Mouse (Mus musculus) limb, embryonic 14.5 days (tissue): ENCODE measurements around the gene Ccdc184. TPM values are rescaled to one million over a fixed set of nuclear protein-coding genes. Genes with fewer than 3 reads are reported as not detected.

Source experiments
- ATAC-seq: fragments of 200-750 bp; cut with Nextera tagmentation; 2 replicates; pipeline ENCODE4 v1.8.0; 2017; ENCODE audit warnings: low read depth, moderate number of reproducible peaks, moderate TSS enrichment; ENCODE audit not compliant: low FRiP score
- DNase-seq: peaks from one replicate; pipeline ENCODE4 v3.0.0-alpha.2; 2015; ENCODE audit warnings: low spot score
- H3K27ac ChIP-seq: fragments of 300-500 bp; sonication (generic); replicated peaks from 2 replicates; pipeline ENCODE4 v1.5.1; 2014; ENCODE audit warnings: low read depth, mild to moderate bottlenecking, low read length, moderate library complexity, mixed read lengths
- H3K27me3 ChIP-seq: fragments of 300-500 bp; sonication (generic); 2 replicates; pipeline ENCODE4 v1.6.1; 2014; ENCODE audit warnings: low read length, mixed read lengths; ENCODE audit not compliant: control insufficient read depth, insufficient read depth
- H3K36me3 ChIP-seq: fragments of 300-500 bp; sonication (generic); 2 replicates; pipeline ENCODE4 v1.6.1; 2014; ENCODE audit warnings: mild to moderate bottlenecking, low read length, moderate library complexity, mixed read lengths; ENCODE audit not compliant: control insufficient read depth, insufficient read depth
- H3K4me1 ChIP-seq: fragments of 300-500 bp; sonication (generic); 2 replicates; pipeline ENCODE4 v1.6.1; 2014; ENCODE audit warnings: antibody characterized with exemption, low read length, mixed read lengths; ENCODE audit not compliant: control insufficient read depth, insufficient read depth
- H3K4me2 ChIP-seq: fragments of 300-500 bp; sonication (generic); replicated peaks from 2 replicates; pipeline ENCODE4 v1.6.1; 2014; ENCODE audit warnings: low read depth, mild to moderate bottlenecking, low read length, moderate library complexity; ENCODE audit not compliant: severe bottlenecking
- H3K4me3 ChIP-seq: fragments of 300-500 bp; sonication (generic); replicated peaks from 2 replicates; pipeline ENCODE4 v1.5.1; 2014; ENCODE audit warnings: low read length
- H3K9ac ChIP-seq: fragments of 300-500 bp; sonication (generic); 2 replicates; pipeline ENCODE4 v1.6.1; 2014; ENCODE audit warnings: mild to moderate bottlenecking, low read depth, low read length, moderate library complexity; ENCODE audit not compliant: severe bottlenecking
- H3K9me3 ChIP-seq: fragments of 300-500 bp; sonication (generic); 2 replicates; pipeline ENCODE4 v1.6.1; 2016; ENCODE audit warnings: low read length; ENCODE audit not compliant: control insufficient read depth
- POLR2A ChIP-seq: fragments of 200-500 bp; IDR thresholded peaks from 2 replicates; pipeline ENCODE4 v1.8.0; 2012; ENCODE audit warnings: inconsistent platforms, mild to moderate bottlenecking, moderate library complexity, borderline replicate concordance; ENCODE audit not compliant: insufficient read depth, insufficient read length; ENCODE audit errors: extremely low read depth
- WGBS: fragments of 180-500 bp; shearing (Covaris S2); extraction: QIAGEN DNeasy Blood & Tissue Kit; methylation state at CpG from one replicate; pipeline ENCODE4 v1.1.7; 2014; 5-methylcytosine and 5-hydroxymethylcytosine counted together
- polyA plus RNA-seq, 2 experiments: library from polyadenylated mRNA; depleted of rRNA in 1 of 2; stranded (reverse) in 1 of 2; unstranded in 1 of 2; fragments of >200 nt; fragmentation: Nextera tagmentation in 1 of 2; extraction: Ambion mirVana in 1 of 2; gene quantifications; 2 replicates each; pipeline versions ENCODE4 v1.2.1 to v1.2.3; 2012 to 2014

The Ccdc184 gene
- polyA plus RNA-seq, 2 experiments, result 0.10 to 0.23 TPM

DNA sequence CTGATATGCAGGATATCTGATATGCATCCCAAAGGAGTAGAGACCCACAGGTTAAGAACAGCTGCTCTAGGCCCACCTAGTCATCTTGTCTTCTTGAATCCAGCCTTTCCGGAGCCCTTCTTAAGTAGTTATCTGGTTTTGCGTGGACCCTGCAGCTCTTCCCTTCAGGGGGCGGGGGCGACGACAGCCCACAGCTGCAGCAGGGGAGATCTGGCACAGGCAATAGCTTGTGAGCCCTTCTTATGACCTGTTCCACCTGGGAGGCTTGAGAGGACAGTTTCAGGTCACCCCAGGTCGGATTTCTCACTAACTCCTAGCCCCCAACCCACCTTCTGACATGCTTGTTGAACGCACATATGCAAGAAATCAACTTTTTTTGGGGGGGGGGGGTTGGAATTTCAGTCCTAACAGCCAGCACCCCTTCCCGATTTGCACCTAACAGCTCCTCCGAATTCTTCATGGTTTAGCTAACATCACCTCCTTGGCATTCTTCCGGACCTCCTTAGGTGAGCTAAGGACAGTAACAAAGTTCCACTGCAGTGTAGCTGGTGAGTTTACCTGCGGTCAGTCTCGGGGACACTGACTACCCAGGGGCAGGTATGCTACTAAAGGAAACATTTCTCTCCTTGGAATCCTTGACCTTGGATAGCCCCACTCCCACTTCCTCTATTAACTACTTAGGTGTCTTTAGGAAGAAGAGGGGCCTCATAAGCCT is 15.1 kb downstream of the Ccdc184 start:
- no peak overlapping the region for H3K4me2 ChIP-seq
- ATAC-seq, result no peak
- no peak for DNase-seq

DNA sequence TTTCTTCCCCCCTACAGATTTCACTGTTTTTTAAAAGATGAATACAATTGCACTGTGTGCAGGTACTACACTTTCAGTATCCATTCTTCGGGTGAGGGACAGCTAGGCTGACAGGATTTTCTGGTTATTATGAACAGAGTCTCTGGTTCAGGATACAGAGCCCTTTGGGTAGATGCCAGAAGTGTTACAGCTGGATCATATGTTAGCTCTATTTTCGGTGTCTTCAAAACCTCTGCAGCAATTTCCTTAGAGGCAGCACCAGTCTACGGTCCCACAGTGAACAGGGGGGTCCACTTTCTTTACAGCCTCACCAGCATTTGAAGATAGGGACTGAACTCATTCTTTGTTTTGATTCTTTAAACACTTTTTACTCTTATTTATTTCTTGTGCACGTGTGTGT is 17.5 kb downstream of the Ccdc184 start:
- Histone ChIP-seq H3K9me3 (no peaks in the 10 kb centered on the region), H3K4me2 (no peak overlapping the region), H3K4me3 (no peak overlapping the region), H3K27me3 (no peaks in the 10 kb centered on the region), H3K36me3 (no peaks in the 10 kb centered on the region), H3K4me1 (no peaks in the 10 kb centered on the region), H3K9ac (no peak overlapping the region), H3K27ac (no peak overlapping the region)
- DNase-seq (peak; percentile 22), ATAC-seq (no peak)
- TF ChIP-seq POLR2A, result no peak
- WGBS, result 58% methylated on average over 4 of the region's 4 CpGs

More for the DNA sequence above, 15.1 kb downstream of the Ccdc184 start:
- Histone ChIP-seq H3K27ac (no peak overlapping the region), H3K9me3 (no peaks in the 10 kb centered on the region), H3K4me3 (no peak overlapping the region), H3K4me1 (no peaks in the 10 kb centered on the region), H3K9ac (no peak overlapping the region), H3K27me3 (no peaks in the 10 kb centered on the region), H3K36me3 (no peaks in the 10 kb centered on the region)
- TF ChIP-seq POLR2A, result no peak
- WGBS, result 65% methylated on average over 12 of the region's 12 CpGs

DNA sequence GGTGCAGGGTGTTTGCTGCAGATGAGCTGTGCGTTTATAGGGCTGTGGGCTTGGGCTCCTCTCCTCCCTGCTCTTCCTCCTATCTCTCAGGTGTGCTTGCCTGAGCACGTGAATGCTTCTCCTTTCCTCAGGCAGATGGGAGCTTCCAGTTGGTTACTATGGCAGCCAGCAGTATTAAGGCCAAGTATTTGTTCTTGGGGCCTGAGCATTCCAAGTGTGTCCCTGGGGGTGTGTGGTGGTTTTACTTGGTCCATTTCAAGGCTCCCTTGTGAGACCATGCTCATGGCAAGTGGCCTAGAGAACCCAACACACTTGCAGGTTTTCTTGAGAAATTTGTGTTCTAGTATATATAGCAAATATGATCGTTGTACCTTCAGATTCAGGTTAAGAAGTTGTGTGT is 28.5 kb downstream of the Ccdc184 start, which contains the start of gene Olfr288:
Gene Olfr288, minus strand, starts transcription at position 101 of the 400 bp plus-strand sequence.
- Histone ChIP-seq H3K27me3 (no peaks in the 10 kb centered on the region), H3K27ac (no peak within 1 kb of the TSS), H3K4me1 (no peaks in the 10 kb centered on the region), H3K36me3 (no peaks in the 10 kb centered on the region), H3K9ac (no peak within 1 kb of the TSS), H3K4me3 (no peak within 1 kb of the TSS), H3K4me2 (no peak within 1 kb of the TSS), H3K9me3 (no peaks in the 10 kb centered on the region)
- no peak for TF ChIP-seq POLR2A
- 71% methylated on average over 3 of the region's 3 CpGs for WGBS
- ATAC-seq (no peak), DNase-seq (no peak)

DNA sequence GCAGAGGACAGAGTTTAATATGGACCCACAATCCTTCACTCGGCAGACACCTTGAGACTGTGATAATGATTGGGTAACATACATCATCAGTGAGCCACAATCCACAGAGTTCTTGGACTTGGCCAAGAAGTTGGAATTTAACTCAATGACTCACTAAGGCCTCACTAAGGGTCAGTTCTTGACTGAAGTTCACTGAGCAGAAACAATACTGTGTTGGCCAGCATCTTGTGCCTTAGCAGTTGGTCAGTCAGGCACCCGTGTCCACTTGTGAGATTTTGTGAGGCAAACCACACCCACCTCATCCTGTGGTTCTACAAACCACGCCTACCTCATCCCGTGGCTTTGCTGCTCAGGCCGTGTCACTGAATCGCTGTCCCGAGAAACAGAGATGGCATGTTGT is 42.7 kb downstream of the Ccdc184 start:
- H3K36me3 ChIP-seq, result no peaks in the 10 kb centered on the region

DNA sequence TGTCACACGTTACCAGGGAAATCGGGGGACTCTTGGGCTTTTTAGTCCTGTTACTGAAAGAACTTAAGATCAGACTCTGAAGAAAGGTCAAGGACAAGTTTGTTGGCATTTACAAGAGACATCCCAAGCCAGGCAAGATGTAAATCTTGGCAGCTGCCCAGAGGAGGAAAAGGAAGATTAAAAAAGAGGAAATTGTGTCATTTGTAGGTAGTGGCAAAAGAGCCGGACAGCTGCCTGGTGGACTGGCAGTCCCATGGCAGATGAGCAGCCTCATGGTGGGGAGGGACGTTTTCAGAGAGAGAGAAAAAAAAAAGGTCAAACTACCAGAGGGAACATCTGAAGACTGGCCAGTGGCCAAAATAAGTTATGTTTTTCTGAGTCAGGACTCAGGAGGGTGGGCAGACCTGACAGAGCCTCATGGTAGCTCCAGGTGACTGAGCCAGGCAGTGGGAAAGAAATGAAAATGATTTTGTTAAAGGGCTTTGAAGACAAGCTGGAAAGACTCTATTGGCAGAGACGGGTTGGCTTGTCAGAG is 46.4 kb downstream of the Ccdc184 start:
- Histone ChIP-seq H3K27ac (no peak overlapping the region), H3K9me3 (no peaks in the 10 kb centered on the region), H3K4me2 (no peak overlapping the region), H3K4me1 (no peaks in the 10 kb centered on the region), H3K9ac (no peak overlapping the region), H3K27me3 (no peaks in the 10 kb centered on the region), H3K36me3 (no peaks in the 10 kb centered on the region), H3K4me3 (no peak overlapping the region)
- TF ChIP-seq POLR2A, result no peak
- DNase-seq (no peak), ATAC-seq (no peak)
- 80% methylated on average over 5 of the region's 5 CpGs for WGBS

More for the DNA sequence above, 42.7 kb downstream of the Ccdc184 start:
- DNase-seq, result no peak
- Histone ChIP-seq H3K27ac (no peak overlapping the region), H3K4me3 (no peak overlapping the region), H3K9me3 (no peaks in the 10 kb centered on the region), H3K9ac (no peak overlapping the region), H3K4me2 (no peak overlapping the region), H3K4me1 (no peaks in the 10 kb centered on the region), H3K27me3 (no peaks in the 10 kb centered on the region)
- no peak for ATAC-seq
- 84% methylated on average over 7 of the region's 7 CpGs for WGBS
- TF ChIP-seq POLR2A, result no peak

GRCm38 (mm10) chr15:98214130-98214529 is 47.2 kb downstream of the Ccdc184 start:
- no peaks in the 10 kb centered on the region for H3K4me1 ChIP-seq
- ATAC-seq (no peak), DNase-seq (no peak)
- no peak overlapping the region for H3K4me2 ChIP-seq
- no peaks in the 10 kb centered on the region for H3K9me3 ChIP-seq
- no peaks in the 10 kb centered on the region for H3K36me3 ChIP-seq
- no peaks in the 10 kb centered on the region for H3K27me3 ChIP-seq
- H3K9ac ChIP-seq, result no peak overlapping the region
- 64% methylated on average over 5 of the region's 5 CpGs for WGBS
- H3K27ac ChIP-seq, result no peak overlapping the region
- no peak for TF ChIP-seq POLR2A
- no peak overlapping the region for H3K4me3 ChIP-seq

Other genes with a start within 250 kb of the Ccdc184 start
- gene Tmem106c, start 203.0 kb upstream of the Ccdc184 start, polyA plus RNA-seq (2012; rRNA removed), result 49.9 and 59.1 TPM in 2 replicates
- gene Tmem106c, start 203.0 kb upstream of the Ccdc184 start, polyA plus RNA-seq (2014; fragmentation: Nextera tagmentation; extraction: Ambion mirVana), result 49.8 and 51.5 TPM in 2 replicates
- 1,642 and 1,975 TPM in 2 replicates for gene Col2a1, start 162.5 kb upstream of the Ccdc184 start, polyA plus RNA-seq (2012; rRNA removed)
- gene Col2a1, start 162.5 kb upstream of the Ccdc184 start, polyA plus RNA-seq (2014; fragmentation: Nextera tagmentation; extraction: Ambion mirVana), result 754 and 761 TPM in 2 replicates
- 75.8 and 78.9 TPM in 2 replicates for gene Pfkm, start 74.6 kb upstream of the Ccdc184 start, polyA plus RNA-seq (2012; rRNA removed)
- gene Pfkm, start 74.6 kb upstream of the Ccdc184 start, polyA plus RNA-seq (2014; fragmentation: Nextera tagmentation; extraction: Ambion mirVana), result 49.8 and 50.0 TPM in 2 replicates
- 30.5 and 33.5 TPM in 2 replicates for gene Senp1, start 73.4 kb upstream of the Ccdc184 start, polyA plus RNA-seq (2012; rRNA removed)
- 32.5 and 34.4 TPM in 2 replicates for gene Senp1, start 73.4 kb upstream of the Ccdc184 start, polyA plus RNA-seq (2014; fragmentation: Nextera tagmentation; extraction: Ambion mirVana)
- 42.4 and 49.3 TPM in 2 replicates for gene Asb8, start 1.5 kb upstream of the Ccdc184 start, polyA plus RNA-seq (2012; rRNA removed)
- gene Asb8, start 1.5 kb upstream of the Ccdc184 start, polyA plus RNA-seq (2014; fragmentation: Nextera tagmentation; extraction: Ambion mirVana), result 55.7 and 57.3 TPM in 2 replicates
- gene Olfr288, start 28.4 kb downstream of the Ccdc184 start, polyA plus RNA-seq (2012; rRNA removed), result not detected in 2 replicates
- not detected in 2 replicates for gene Olfr288, start 28.4 kb downstream of the Ccdc184 start, polyA plus RNA-seq (2014; fragmentation: Nextera tagmentation; extraction: Ambion mirVana)
- gene Gm44579, start 53.8 kb downstream of the Ccdc184 start, polyA plus RNA-seq (2012; rRNA removed), result not detected in 2 replicates
- not detected in 2 replicates for gene Gm44579, start 53.8 kb downstream of the Ccdc184 start, polyA plus RNA-seq (2014; fragmentation: Nextera tagmentation; extraction: Ambion mirVana)
- not detected in 2 replicates for gene Olfr287, start 53.9 kb downstream of the Ccdc184 start, polyA plus RNA-seq (2012; rRNA removed)
- not detected in 2 replicates for gene Olfr287, start 53.9 kb downstream of the Ccdc184 start, polyA plus RNA-seq (2014; fragmentation: Nextera tagmentation; extraction: Ambion mirVana)
- gene Olfr286, start 67.3 kb downstream of the Ccdc184 start, polyA plus RNA-seq (2012; rRNA removed), result not detected in 2 replicates
- not detected in 2 replicates for gene Olfr286, start 67.3 kb downstream of the Ccdc184 start, polyA plus RNA-seq (2014; fragmentation: Nextera tagmentation; extraction: Ambion mirVana)
- not detected in 2 replicates for gene H1fnt, start 90.1 kb downstream of the Ccdc184 start, polyA plus RNA-seq (2012; rRNA removed)
- not detected in 2 replicates for gene H1fnt, start 90.1 kb downstream of the Ccdc184 start, polyA plus RNA-seq (2014; fragmentation: Nextera tagmentation; extraction: Ambion mirVana)
- 1.3 and 1.5 TPM in 2 replicates for gene Zfp641, start 129.0 kb downstream of the Ccdc184 start, polyA plus RNA-seq (2012; rRNA removed)
- 0.32 and 0.79 TPM in 2 replicates for gene Zfp641, start 129.0 kb downstream of the Ccdc184 start, polyA plus RNA-seq (2014; fragmentation: Nextera tagmentation; extraction: Ambion mirVana)
- not detected in 2 replicates for gene Olfr285, start 150.2 kb downstream of the Ccdc184 start, polyA plus RNA-seq (2012; rRNA removed)
- not detected in 2 replicates for gene Olfr285, start 150.2 kb downstream of the Ccdc184 start, polyA plus RNA-seq (2014; fragmentation: Nextera tagmentation; extraction: Ambion mirVana)
- 0.10 TPM in 1 of 2 replicates, not detected in the other for gene Olfr284, start 173.8 kb downstream of the Ccdc184 start, polyA plus RNA-seq (2012; rRNA removed)
- not detected in 2 replicates for gene Olfr284, start 173.8 kb downstream of the Ccdc184 start, polyA plus RNA-seq (2014; fragmentation: Nextera tagmentation; extraction: Ambion mirVana)
- 0.10 TPM in 1 of 2 replicates, not detected in the other for gene Olfr283, start 213.8 kb downstream of the Ccdc184 start, polyA plus RNA-seq (2012; rRNA removed)
- gene Olfr283, start 213.8 kb downstream of the Ccdc184 start, polyA plus RNA-seq (2014; fragmentation: Nextera tagmentation; extraction: Ambion mirVana), result not detected in 2 replicates